Mouse (Mus musculus): Measurements from ENCODE around the gene Tas2r119.
"Not testable (repeated sequence)": the region's sequence is repeated elsewhere in the genome, so short reads cannot be mapped to it uniquely, and the experiment has no call there.

Tas2r119 gene

DNA sequence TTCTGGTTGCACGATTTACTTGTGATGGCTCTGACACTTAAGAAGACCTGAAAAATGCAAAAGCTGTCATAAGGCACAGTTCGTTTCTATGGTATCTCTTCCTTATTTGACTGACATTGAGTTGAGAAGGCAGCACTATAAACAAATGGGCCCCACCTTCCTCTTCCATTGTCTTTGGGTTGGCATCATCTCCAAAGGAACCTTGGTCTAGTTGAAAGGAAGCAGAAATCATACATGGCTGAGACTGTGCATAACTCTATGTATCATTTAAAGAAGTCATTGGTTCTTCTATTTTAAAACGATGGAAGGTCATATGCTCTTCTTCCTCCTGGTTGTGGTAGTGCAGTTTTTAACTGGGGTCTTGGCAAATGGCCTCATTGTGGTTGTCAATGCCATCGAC lies at the start of gene Tas2r119:
Gene Tas2r119 (plus strand): TSS at position 301 of the 400 bp plus-strand sequence.
- no peak for DNase-seq

DNA sequence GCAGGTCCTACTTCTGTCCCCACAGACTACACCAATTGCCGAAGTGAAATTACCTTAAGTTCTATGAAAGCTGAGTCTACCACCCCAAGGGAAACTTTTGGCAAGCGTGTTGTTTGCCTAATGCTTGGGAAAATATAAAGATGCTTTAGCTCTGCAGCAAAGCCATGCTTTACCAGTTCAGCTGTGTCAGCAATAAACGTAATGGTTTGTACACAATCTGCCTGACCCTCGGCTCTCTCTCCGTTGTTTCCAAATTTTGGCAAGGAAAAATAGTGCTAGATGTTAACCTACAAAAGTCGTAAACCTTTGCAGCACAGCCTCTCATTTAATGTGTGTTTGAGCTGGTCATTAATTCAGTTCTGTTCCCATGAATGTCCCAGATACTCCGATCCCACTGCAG lies 44.8 kb upstream of the Tas2r119 start:
- DNase-seq, result no peak

DNA sequence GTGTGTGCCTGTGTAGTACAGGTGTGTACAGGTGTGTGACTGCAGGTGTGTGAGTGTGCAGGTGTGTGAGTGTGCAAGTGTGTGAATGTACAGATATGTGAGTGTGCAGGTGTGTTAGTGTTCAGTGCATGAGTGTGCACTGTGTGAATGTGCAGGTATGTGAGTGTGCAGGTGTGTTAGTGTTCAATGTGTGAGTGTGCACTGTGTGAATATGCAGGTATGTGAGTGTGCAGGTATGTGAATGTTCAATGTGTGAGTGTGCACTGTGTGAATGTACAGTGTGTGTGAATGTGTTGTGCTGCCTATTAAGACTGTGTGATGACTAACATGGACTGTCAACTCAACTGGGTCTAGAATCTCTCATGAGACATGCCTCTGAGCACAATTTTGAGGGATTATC lies 35.4 kb upstream of the Tas2r119 start:
- no peak for DNase-seq

DNA sequence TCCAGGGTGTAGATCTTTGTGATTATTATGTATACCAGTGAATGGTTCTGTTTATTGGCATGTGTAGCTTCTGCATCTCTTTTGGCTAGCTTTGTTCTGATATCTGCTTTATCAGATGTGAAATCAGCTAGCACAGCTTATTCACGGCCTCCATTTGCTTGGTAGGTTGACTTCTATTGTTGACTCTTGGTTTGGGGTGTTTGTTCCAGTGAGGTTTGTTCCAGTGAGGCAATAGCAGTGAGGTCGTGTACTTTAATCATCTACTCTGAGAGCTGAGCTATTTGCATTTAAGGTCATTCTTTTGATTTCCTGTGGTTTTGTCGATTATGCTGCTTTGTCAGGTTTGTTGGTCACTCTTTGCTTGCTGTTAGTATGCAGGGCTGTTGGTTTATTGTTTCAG lies 32.8 kb upstream of the Tas2r119 start:
- no peak for DNase-seq

DNA sequence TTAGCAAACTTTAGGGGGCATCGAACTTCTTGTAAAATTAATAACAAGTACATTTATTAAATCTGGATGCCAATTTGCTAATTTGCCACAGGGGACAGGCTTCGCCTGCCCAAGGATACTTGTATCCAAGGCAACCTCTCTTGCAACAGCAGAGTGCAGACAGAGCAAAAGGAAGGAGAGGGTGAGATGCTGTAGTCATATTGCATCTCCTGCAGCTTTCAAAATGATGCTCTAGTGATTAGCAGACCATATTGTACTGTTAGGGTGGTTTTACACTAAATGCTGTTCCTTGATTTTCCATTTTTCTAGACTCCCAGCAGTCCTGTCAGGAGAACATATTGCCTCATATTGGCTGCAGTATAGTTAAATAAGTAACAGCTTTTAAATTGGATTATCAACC lies 23.7 kb upstream of the Tas2r119 start:
- no peak for DNase-seq

DNA sequence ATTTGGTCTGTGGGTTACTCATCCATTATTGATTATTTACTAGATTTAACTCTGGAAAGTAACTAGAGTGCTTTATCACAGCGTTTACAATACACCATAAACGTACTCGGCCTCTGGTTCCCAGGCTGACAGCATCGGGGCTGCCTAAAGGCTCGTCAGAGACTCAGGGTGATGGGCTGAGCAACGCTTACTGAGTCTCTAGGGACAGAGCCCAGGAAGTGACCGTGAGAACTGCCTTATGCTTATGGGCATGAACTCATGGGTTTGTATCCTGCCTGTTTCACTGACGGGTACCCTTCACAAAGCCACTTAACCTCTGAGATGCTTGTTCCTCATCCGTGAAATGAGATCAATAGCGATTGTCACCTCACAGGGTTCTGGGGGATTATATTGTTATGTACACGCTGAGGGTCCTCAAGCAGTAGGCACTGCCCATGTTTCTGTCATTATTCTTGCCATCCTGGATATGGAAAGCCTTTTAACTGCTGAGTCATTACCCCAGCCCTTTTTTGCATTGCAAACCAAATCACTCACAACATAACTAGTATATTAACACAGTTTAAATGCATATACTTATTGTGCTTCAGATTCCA lies 23.1 kb upstream of the Tas2r119 start:
- DNase-seq, result no peak

DNA sequence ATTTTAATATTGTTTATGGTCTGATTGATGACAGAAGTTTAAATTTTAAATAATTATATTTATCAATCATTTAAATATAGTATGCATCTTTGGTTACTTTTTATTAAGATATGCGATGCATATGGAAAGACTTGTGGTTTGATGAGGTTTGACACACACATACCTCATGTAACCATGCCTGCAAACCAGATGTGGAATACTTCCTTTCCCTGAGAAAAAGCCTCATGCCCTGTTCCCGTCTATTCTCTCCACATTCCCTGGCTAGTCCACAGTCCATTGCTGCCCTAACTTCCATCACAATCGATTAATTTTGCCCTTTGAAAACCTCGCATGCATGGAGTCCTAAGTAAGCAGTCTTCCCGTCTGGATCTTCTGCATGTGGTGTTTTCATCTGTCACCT lies 21.0 kb upstream of the Tas2r119 start:
- no peak for DNase-seq

DNA sequence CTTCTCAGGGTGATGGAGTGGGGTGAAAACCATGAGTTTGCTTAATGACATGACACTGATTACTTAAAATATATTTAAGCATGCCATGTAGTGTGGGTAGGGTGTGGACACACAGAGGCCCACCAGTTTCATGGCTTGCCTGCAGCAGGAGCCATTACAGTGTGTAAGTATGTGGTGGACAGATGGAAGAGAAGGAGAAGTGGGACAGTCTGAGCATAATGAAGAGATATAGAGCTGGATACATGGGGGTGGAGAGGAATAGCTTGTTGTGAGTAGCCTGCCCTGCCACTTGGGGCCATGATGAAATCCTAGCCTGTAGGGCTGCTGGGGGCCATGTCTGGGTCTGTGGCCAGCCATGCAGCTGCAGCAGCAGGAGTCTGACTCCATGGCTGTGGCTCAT lies 16.8 kb upstream of the Tas2r119 start:
- no peak for DNase-seq

DNA sequence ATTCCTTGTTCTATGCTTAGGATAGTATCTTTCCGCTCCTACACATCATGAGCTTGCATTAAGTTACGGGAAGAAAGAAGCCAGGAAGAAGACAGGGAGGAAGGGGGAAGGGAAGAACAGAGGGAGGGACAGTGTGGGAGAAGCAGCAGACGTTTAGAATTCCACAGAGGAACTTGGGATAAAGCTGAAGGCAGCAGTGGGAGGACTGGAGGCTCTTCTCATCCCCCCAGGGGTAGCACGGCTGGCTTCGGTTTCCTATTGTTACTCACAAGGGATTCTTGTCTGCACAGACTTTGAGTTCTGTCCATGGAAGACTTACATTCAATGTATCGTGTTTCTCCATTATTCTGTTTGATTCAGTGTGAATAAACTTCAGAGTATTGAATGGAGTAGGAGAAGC lies 5.3 kb upstream of the Tas2r119 start:
- no peak for DNase-seq

DNA sequence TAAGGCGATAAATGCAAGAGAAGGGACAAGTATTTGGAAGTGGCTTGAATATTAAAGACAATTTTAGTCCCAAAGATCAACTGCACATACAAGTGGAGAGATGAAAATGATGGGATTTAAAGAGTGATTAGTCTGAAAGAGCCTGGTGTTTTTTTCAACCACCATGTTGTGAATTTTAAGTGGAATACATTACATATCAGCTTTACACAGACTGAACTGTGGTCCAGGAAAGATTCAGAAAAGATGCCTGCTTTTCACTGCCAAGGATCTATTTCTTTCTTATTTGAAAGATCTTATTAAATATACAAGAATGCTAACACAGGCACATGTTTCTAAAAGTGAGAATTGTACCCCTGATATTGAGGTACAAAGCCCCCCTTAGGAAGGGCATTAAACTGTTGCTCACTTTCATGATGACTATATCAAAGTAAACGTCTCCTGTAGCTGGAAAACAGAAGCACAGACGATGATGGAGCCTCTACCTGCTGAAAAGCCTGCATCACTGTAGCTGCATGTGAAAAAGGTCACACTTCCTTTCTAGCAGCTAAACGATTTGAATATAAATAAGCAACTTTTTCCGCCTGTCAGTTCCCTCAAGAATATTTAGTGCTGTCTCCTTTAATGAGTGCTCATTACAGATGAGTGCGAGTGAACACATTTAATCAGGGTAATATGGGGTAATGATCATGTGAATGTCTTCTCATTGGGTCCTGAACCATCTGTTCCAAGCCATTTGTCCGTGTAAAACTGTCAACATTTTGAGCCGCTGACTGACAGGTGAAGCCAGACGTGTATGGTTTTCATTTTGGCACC lies 4.7 kb upstream of the Tas2r119 start:
- no peak for DNase-seq

DNA sequence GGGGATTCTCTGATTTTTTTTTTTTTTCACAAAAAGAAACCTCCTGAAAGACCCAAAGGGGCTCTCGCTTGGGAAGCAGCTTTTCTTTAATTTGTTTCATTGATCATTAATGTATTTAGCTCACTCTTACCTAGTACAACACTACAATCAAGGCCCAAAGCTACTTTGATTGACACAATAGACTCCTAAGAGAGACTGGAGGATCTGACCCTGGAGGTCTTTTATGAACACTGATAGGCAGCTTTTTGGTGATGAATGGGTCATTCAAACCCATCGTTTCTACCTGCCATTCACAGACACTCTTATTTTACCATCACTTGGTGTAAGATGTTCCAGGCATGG lies 4.1 kb upstream of the Tas2r119 start:
- DNase-seq, result no peak

DNA sequence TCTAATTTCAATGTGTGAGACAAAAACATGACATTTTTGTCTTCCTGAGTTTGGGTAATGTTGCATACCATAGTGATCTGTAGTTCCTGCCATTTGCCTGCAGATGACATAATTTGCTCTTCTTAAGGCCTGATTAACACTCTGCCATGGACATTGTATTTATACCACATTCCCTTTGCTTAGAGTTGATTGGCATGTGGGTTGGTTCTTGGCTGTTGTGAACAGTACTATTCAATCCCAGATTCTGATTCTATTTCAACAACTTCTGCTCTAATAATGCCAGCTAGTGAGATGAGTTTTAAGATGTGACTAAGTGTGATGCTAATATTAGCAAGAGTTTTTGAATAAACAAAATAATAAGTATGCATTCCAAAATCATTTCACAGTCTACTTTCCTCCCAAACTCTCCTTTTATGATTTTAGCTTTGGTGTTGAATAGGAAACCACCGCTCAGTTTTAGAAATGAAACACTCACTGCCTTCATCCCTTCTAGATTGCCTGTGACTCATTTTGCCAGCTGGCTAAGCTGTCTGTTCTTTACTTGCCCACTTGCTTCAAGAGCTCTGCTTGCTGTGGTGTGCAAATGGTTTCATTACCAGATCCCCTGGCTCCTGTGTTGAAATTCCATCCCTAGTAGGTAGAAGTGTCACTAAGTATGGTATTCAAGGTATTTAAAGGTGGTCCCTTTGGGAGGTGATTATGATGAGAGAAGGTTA lies 3.1 kb downstream of the Tas2r119 start:
- no peak for DNase-seq

DNA sequence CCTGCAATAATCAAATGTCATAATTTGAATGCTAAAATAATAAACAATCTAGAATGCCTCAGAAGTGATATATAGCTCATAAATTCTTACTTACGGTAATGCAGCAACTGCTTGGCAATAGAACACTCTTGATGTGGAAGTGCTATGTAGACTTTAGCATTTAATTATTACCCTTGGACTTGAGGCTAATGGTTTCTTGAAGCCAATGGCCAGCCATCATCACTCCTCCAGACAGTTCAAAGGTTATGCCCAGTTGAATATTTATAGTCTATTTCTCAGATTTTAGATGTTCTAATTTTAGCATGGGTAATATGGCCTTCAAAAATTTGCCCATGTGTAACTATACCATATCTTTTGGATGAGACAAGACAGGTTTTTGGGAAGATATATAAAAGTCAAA lies 4.9 kb downstream of the Tas2r119 start:
- DNase-seq, result peak in 1 of 2 experiments; percentile 30

DNA sequence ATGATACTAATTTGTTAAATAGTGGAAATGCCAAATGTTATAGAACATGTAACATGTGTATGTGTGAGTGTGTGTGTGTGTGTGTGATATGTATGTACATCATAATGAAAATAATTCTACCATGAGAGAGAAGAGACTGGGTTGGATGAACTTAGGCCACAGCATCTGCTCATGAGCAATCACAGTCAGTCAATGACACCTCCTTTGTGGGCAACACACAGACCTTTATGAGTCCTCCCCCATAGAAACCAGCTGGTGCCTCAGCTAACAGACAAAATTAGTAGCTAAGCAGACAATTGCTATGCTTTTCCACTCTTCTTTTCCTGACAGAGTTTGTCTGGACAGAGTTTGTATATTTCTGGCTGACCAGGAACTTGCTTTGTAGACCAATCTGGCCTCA lies 7.9 kb downstream of the Tas2r119 start:
- no peak for DNase-seq

DNA sequence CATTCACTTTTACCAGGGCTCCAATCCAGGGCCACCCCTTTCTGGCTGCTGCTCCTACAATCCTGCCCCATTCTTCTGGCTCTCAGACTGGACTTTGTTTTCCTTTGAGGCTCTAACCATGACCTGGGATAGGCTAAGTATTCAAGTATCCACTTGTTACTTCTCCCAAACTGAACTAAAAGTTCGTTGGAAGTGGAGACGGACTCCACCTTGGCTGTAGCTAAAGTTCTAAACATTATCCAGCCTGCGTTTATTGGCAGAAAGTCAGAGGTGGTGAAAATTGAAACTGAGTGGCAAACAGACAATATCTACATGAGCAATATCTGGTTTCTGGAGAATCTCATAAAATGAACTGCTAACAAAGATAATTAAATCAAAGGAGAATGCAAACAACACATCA lies 12.8 kb downstream of the Tas2r119 start:
- DNase-seq, result peak; percentile 18 to 48

DNA sequence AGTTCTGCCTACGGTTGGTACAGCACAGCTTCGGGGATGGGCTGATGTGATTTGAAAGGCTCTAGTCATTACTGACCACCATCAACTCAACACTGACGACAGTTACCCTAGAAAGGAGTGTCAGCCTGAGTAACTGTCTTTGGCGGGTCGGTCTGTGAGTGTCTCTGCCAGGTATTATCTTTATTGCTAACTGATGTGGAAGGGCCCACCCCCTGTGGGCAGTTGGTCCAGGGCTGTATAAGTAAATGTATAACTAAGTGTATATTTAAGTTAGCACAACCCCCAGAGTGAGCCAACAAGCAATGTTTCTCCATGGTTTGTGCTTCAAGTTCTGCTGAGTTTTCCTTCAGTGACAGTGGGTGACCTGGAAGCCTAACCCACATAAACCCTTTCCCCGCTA lies 13.3 kb downstream of the Tas2r119 start:
- DNase-seq, result peak in 1 of 2 experiments; percentile 19

DNA sequence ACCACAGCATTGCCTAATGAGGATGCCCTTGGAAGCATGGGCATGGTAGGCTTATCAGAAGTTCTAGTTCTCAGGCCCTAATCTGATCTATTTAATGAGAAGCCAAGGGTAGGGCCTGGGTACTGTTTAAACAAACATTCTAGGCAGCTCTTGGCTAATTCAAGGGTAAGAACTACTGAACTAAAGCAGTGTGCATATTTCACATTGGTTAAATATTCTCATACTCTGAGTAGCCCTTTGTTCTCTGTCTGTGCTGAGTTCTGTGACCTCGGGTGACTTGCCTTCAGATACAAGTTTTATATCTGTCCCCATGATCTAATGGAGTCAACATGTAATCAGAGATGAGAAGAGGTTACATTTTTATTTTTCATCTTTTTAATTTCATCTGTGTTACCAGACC lies 15.9 kb downstream of the Tas2r119 start:
- peak; percentile 46 to 79 for DNase-seq

DNA sequence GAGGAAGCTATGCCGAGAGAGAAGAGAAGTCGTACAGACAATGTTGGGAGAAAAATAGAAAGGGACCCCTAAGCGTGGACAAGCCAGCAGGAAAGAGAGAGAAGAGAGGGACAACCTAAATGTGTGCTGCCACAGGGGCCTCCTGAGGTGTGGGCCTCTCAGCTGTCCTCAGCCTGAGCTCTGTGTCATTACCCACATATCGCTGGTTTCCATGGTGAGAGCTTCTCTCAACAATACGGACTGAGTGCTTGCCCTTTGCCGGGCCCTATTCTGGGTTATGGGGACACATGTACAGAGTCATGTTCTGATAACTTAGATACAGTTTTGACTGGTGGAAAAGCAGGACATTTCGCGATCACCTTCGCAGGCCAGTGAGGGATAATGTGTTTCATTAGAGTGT lies 21.0 kb downstream of the Tas2r119 start:
- DNase-seq, result no peak

DNA sequence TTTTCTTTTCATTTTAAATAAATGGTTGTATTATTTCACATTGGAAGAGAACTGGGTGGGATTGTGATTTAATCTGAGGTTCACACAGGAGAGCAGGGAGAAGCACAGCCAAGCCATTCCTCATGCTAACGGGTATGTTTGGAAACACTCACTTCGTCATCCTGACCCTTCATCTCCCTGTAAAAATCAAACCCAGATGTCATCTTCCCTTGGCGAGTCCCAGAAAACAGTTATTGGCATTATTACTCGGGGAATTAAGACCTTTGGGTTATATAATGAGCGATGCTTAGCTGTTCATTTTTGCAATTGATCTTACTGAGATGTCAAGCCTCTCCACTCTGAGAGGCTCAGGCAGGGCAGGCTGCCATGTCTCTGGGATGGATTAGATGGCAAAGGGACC lies 21.5 kb downstream of the Tas2r119 start:
- no peak for DNase-seq

DNA sequence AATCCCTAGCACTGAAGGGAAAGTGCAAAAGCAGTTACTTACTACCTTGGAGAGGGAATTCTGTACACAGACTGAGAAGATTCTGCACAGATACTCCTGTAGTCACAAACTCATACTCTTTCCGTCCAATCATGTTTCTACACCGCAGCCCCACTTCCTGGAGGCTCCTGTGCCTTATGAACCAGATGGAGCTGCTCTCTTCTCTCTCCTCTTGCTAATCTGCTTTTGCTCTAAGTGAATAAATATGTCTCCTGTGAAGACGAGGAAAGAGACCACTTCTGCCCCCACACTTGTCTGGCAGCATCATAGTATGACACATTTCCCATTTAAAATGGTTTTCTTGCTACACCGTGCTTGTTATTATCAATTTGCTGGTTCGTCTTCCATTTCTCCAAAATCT lies 26.2 kb downstream of the Tas2r119 start:
- DNase-seq, result no peak

DNA sequence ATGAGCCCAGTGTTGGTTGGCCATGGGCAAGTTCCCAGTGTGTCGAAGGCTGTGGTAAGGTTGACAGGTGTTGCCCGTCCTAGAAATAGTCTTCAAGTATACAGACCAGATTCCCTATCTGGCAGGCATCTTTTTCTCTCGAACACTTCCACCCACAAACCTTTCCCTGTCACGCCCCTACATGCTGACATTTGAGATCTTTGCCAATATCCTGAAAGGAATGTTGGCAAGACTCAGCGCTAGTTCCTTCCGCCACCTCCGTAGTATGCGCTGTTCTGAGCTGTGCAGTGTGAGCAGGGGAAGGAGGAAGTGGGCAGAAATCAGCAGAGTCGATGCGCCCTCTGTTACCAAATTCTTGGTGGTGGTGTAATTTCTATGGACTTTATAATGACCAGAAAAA lies 27.8 kb downstream of the Tas2r119 start:
- DNase-seq, result no peak

DNA sequence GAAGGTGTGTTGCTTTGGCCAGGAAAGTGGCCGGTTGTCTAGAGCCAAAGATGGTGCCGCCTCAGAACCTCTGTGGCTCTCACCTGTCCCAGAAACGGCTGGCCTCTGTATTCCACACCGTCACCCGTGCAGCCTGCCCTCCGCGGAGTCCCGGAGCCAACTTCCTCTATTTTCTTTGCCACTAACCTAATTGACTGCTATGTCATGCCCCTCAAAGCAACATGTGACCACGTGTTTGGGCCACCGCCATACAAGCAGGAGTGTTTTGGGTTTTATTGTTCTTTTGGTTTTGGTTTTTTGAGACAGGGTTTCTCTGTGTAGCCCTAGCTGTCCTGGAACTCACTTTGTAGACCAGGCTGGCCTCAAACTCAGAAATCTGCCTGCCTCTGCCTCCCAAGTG lies 37.6 kb downstream of the Tas2r119 start:
- not testable (repeated sequence) for DNase-seq

DNA sequence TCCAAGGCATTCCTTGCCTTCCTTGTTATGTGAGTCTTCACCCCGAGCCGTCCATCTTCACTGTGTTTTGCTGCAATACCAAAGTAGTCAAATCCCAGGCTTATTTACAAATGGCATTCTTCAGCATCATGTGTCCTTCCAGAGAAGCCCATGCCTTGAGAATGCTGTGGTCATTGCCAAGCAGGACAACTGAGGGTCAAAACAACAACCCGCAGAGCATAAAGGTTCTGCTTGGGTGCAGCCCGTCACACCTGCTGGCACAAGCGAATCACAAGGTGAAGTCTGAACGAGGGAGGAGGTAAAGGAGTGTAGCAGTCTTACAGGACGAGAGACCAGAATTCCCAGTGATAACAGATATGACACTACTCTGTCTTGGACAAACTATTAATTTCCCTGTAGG lies 45.9 kb downstream of the Tas2r119 start:
- peak; percentile 71 to 90 for DNase-seq

DNA sequence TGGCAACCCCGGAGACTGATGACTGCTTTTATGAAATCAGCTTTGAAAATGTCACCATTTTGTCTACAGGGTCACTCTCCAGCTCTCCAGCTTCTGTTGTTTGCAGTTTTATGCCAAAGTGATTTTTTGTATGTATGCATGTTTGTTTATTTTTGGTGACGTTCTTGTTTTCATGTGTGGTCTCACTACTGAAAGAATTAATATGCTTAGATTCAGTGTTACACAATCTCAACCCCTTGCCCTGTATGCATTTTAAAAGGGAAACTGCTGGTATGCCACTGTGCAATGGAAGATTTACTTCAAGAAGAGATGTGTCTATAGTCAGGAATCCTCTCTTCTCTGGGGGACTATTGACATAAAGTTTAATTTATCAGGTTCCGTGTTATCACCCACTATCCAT lies 48.3 kb downstream of the Tas2r119 start:
- no peak for DNase-seq

Measured in kidney, adult 8-10 months (tissue).